Mouse (Mus musculus): ENCODE measurements around the gene Olfr155. TPM values are rescaled to one million over a fixed set of nuclear protein-coding genes. Genes with fewer than 3 reads are reported as not detected.

The Olfr155 gene
- not detected for polyA plus RNA-seq (2014; fragmentation: Illumina TruSeq; extraction: RNeasy Lipid Tissue Mini Kit (QIAGEN cat#74804); ENCODE audit: low read depth, low replicate concordance)

DNA sequence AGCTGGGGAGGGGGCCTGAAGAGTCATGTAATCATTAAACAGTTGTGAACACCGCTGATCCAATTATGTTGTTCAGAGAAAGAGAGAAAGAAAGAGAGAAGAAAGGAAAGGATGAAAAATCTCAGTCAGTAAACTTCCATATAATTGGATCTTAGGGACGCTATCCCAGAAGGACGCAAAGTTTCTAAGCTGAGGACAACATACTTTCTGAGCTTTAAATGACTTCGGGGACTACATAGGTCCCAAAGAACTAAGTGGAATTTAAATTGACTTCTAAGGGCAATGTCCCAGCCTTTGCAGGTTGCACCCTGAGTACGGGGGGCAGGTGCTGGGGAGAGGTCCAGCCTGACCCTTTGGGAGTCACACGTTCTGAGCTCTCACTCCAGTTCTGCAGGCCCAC, at the start of gene Olfr155:
Olfr155 (plus strand) TSS at position 301 of the 400 bp plus-strand sequence.

DNA sequence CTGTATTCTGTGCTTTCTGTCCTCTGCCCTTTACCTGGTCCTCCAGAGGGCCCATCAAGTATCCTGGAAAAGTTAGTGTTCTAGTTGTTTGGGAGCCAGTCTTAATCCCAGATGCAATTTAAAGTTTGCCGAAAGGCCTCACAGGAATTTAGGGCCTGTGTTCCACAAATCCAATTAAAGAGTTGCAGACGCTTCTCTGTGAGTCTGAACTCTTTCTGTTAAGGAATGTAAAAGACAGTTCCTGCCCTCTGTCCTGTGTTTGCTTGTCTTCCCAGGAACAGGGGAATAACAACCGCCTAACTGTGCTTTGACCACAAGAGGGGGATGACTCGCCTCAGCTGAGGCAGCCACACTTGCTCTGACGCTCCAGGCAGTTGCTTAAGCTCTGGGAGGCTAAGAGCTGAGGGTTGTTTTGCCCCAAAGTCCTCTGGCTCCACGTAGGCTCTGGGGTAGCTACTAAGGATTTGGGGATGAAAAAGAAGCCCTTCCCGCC, 27.5 kb upstream of the Olfr155 start, which contains the start of gene Olfr156:
Olfr156 (minus strand) TSS at position 51 of the 493 bp plus-strand sequence.

DNA sequence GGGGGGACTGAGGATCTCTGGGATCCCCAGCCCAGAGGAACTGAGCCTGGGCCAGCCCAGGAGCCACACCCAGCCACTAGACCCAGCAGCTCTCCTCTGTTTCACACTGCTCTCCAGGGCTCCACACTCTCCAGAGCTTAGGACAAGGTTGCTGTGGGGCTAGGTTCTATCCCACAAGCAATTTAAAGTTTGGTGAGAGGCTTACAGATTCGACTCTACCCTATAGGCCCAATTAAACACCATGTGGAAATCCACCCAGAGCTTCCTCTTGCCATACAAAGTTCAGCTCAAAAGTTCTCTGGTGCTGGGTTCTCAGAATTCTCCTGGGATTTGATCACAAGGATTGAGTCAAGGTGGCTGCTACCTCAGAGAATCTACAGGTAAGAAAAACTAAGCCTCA, 11.3 kb upstream of the Olfr155 start, which contains the start of gene Olfr157:
Olfr157 (minus strand) TSS at position 101 of the 400 bp plus-strand sequence.

DNA sequence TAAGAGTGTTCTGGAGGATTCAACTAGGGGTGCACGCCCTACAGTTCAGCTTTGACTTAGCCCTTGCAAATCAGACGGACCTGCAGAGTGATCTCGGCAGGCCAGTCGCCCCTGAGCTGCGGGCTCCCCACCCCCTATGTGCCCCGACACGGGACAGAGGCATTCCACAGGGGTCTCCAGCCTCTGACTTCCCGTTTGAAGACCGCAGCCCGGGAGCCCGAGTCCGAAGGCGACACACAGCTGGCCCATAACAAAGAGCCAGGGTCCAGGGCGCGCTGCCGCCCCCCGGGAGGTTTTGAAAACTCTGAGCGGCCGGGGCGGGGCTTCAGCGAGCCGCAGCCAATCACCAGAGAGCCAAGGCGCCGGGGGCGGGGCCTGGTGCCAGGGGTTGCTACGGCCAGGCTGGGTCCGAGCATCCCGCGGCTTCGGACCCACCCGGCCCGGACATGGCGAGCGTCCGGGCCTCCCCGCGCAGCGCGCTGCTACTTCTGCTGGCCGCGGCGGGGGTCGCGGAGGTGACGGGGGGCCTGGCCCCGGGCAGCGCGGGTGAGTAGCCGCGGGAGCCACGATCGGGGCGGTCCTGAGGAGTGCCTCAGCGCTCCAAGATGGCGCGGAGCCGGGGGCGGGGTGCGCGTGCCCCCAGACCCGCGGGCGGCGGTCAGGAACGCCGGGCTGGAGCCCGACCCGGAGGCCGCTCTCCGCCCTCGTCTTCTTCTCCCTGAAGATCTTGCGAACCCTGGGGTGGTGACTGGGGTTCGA, 24.0 kb downstream of the Olfr155 start, which contains the start of gene Reck:
Reck (plus strand) TSS at position 371 of the 759 bp plus-strand sequence.

Other genes with a start within 250 kb of the Olfr155 start
- gene Npr2, start 219.6 kb upstream of the Olfr155 start, polyA plus RNA-seq (2014; fragmentation: Illumina TruSeq; extraction: RNeasy Lipid Tissue Mini Kit (QIAGEN cat#74804); ENCODE audit: low read depth, low replicate concordance): 9.6 TPM
- not detected for gene Spag8, start 198.0 kb upstream of the Olfr155 start, polyA plus RNA-seq (2014; fragmentation: Illumina TruSeq; extraction: RNeasy Lipid Tissue Mini Kit (QIAGEN cat#74804); ENCODE audit: low read depth, low replicate concordance)
- gene Hint2, start 195.1 kb upstream of the Olfr155 start, polyA plus RNA-seq (2014; fragmentation: Illumina TruSeq; extraction: RNeasy Lipid Tissue Mini Kit (QIAGEN cat#74804); ENCODE audit: low read depth, low replicate concordance): 3.3 TPM
- 2.6 TPM for gene Tmem8b, start 182.6 kb upstream of the Olfr155 start, polyA plus RNA-seq (2014; fragmentation: Illumina TruSeq; extraction: RNeasy Lipid Tissue Mini Kit (QIAGEN cat#74804); ENCODE audit: low read depth, low replicate concordance)
- gene Fam221b, start 182.4 kb upstream of the Olfr155 start, polyA plus RNA-seq (2014; fragmentation: Illumina TruSeq; extraction: RNeasy Lipid Tissue Mini Kit (QIAGEN cat#74804); ENCODE audit: low read depth, low replicate concordance): 0.17 TPM
- not detected for gene Olfr70, start 150.8 kb upstream of the Olfr155 start, polyA plus RNA-seq (2014; fragmentation: Illumina TruSeq; extraction: RNeasy Lipid Tissue Mini Kit (QIAGEN cat#74804); ENCODE audit: low read depth, low replicate concordance)
- not detected for gene Olfr71, start 141.3 kb upstream of the Olfr155 start, polyA plus RNA-seq (2014; fragmentation: Illumina TruSeq; extraction: RNeasy Lipid Tissue Mini Kit (QIAGEN cat#74804); ENCODE audit: low read depth, low replicate concordance)
- gene Hrct1, start 124.4 kb upstream of the Olfr155 start, polyA plus RNA-seq (2014; fragmentation: Illumina TruSeq; extraction: RNeasy Lipid Tissue Mini Kit (QIAGEN cat#74804); ENCODE audit: low read depth, low replicate concordance): not detected
- gene Spaar, start 121.5 kb upstream of the Olfr155 start, polyA plus RNA-seq (2014; fragmentation: Illumina TruSeq; extraction: RNeasy Lipid Tissue Mini Kit (QIAGEN cat#74804); ENCODE audit: low read depth, low replicate concordance): 0.87 TPM
- not detected for gene Olfr159, start 80.6 kb upstream of the Olfr155 start, polyA plus RNA-seq (2014; fragmentation: Illumina TruSeq; extraction: RNeasy Lipid Tissue Mini Kit (QIAGEN cat#74804); ENCODE audit: low read depth, low replicate concordance)
- not detected for gene Olfr156, start 27.7 kb upstream of the Olfr155 start, polyA plus RNA-seq (2014; fragmentation: Illumina TruSeq; extraction: RNeasy Lipid Tissue Mini Kit (QIAGEN cat#74804); ENCODE audit: low read depth, low replicate concordance)
- gene Olfr157, start 11.4 kb upstream of the Olfr155 start, polyA plus RNA-seq (2014; fragmentation: Illumina TruSeq; extraction: RNeasy Lipid Tissue Mini Kit (QIAGEN cat#74804); ENCODE audit: low read depth, low replicate concordance): not detected
- 22.4 TPM for gene Reck, start 24.0 kb downstream of the Olfr155 start, polyA plus RNA-seq (2014; fragmentation: Illumina TruSeq; extraction: RNeasy Lipid Tissue Mini Kit (QIAGEN cat#74804); ENCODE audit: low read depth, low replicate concordance)
- gene Glipr2, start 105.8 kb downstream of the Olfr155 start, polyA plus RNA-seq (2014; fragmentation: Illumina TruSeq; extraction: RNeasy Lipid Tissue Mini Kit (QIAGEN cat#74804); ENCODE audit: low read depth, low replicate concordance): 10.8 TPM
- not detected for gene Ccin, start 131.9 kb downstream of the Olfr155 start, polyA plus RNA-seq (2014; fragmentation: Illumina TruSeq; extraction: RNeasy Lipid Tissue Mini Kit (QIAGEN cat#74804); ENCODE audit: low read depth, low replicate concordance)
- gene Clta, start 152.9 kb downstream of the Olfr155 start, polyA plus RNA-seq (2014; fragmentation: Illumina TruSeq; extraction: RNeasy Lipid Tissue Mini Kit (QIAGEN cat#74804); ENCODE audit: low read depth, low replicate concordance): 75.8 TPM
- 10.6 TPM for gene Gne, start 232.6 kb downstream of the Olfr155 start, polyA plus RNA-seq (2014; fragmentation: Illumina TruSeq; extraction: RNeasy Lipid Tissue Mini Kit (QIAGEN cat#74804); ENCODE audit: low read depth, low replicate concordance)

All from adrenal gland, adult 10 weeks (tissue).